Mouse (Mus musculus) myocyte (in vitro differentiated cells): ENCODE results near the gene Gstm4.

Source experiments
- CEBPB ChIP-seq: IDR thresholded peaks from 2 replicates; pipeline ENCODE4 v1.6.1; 2011; ENCODE audit warnings: mild to moderate bottlenecking, moderate library complexity; ENCODE audit not compliant: poor library complexity, insufficient read depth, severe bottlenecking
- MAX ChIP-seq: IDR thresholded peaks from one replicate; pipeline ENCODE4 v1.6.1; 2011; ENCODE audit warnings: low read depth, mild to moderate bottlenecking, control low read depth
- MYOD1 ChIP-seq, 3 experiments: IDR thresholded peaks; one replicate each; pipeline ENCODE4 v1.6.1; 2011; ENCODE audit warnings: control low read depth in 2 of 3, low read depth in 2 of 3, mild to moderate bottlenecking in 2 of 3, moderate library complexity in 1 of 3; ENCODE audit not compliant: insufficient read length in 2 of 3, control insufficient read depth in 1 of 3
- POLR2A ChIP-seq: IDR thresholded peaks from one replicate; pipeline ENCODE4 v1.6.1; 2011; ENCODE audit warnings: low read depth, mild to moderate bottlenecking, control low read depth, moderate library complexity; ENCODE audit not compliant: insufficient read length
- POLR2AphosphoS2 ChIP-seq: IDR thresholded peaks from one replicate; pipeline ENCODE4 v1.6.1; 2011; ENCODE audit warnings: low read depth, control low read depth; ENCODE audit not compliant: insufficient read length
- REST ChIP-seq: IDR thresholded peaks from one replicate; pipeline ENCODE4 v1.6.1; 2011; ENCODE audit warnings: mild to moderate bottlenecking, control low read depth, moderate library complexity; ENCODE audit not compliant: insufficient read depth, insufficient read length
- SRF ChIP-seq: IDR thresholded peaks from one replicate; pipeline ENCODE4 v1.6.1; 2011; ENCODE audit warnings: low read depth; ENCODE audit not compliant: control insufficient read depth, insufficient read length
- USF1 ChIP-seq: IDR thresholded peaks from one replicate; pipeline ENCODE4 v1.6.1; 2011; ENCODE audit warnings: low read depth, mild to moderate bottlenecking, control low read depth, moderate library complexity

GRCm38 (mm10) chr3:108046944-108047655 is 2.4 kb upstream of the Gstm4 start:
- TF ChIP-seq POLR2AphosphoS2 (no peak), POLR2A (no peak), REST (no peak), MAX (no peak), USF1 (no peak), MYOD1 (IDR thresholded peaks at IDR 0.05; ENCODE audit: control insufficient read depth in 1 of 3, insufficient read length in 2 of 3, low read depth in 2 of 3) (no peak), SRF (no peak), CEBPB (no peak)
